Mouse (Mus musculus) heart, embryonic 14.5 days (tissue): ENCODE data around the gene Ttc13. TPM values are rescaled to one million over a fixed set of nuclear protein-coding genes. Genes with fewer than 3 reads are reported as not detected.
A peak's percentile ranks its signal among the peaks of the same experiment; 100 is the strongest.

Experiments
- ATAC-seq: fragments of 200-750 bp; cut with Nextera tagmentation; 2 replicates; pipeline ENCODE4 v1.8.0; 2017; ENCODE audit warnings: low read depth, moderate TSS enrichment; ENCODE audit not compliant: insufficient number of reproducible peaks, insufficient read depth, low FRiP score
- H3K27ac ChIP-seq, 2 experiments: fragments of 200-500 bp in 1 of 2; fragments of 300-500 bp in 1 of 2; sonication (generic) in 1 of 2; replicated peaks in 1 of 2; 2 replicates each; pipeline ENCODE4 v1.5.1; 2012 to 2014; ENCODE audit warnings: low read depth in 2 of 2, low read length in 2 of 2, control low read depth in 1 of 2, mild to moderate bottlenecking in 1 of 2, mixed read lengths in 1 of 2; ENCODE audit not compliant: control insufficient read depth in 1 of 2, insufficient read depth in 1 of 2
- H3K27me3 ChIP-seq: fragments of 300-500 bp; sonication (generic); 2 replicates; pipeline ENCODE4 v1.6.1; 2014; ENCODE audit warnings: mild to moderate bottlenecking, low read length, control low read depth; ENCODE audit not compliant: control insufficient read depth, insufficient read depth
- H3K36me3 ChIP-seq: fragments of 300-500 bp; sonication (generic); 2 replicates; pipeline ENCODE4 v1.6.1; 2014; ENCODE audit warnings: mild to moderate bottlenecking, control low read depth, low read length, mixed read lengths; ENCODE audit not compliant: control insufficient read depth, insufficient read depth
- H3K4me1 ChIP-seq, 2 experiments: fragments of 200-500 bp in 1 of 2; fragments of 300-500 bp in 1 of 2; sonication (generic) in 1 of 2; 2 replicates each; pipeline ENCODE4 v1.6.1; 2012 to 2014; ENCODE audit warnings: low read length in 2 of 2, control low read depth in 1 of 2, mixed read lengths in 1 of 2; ENCODE audit not compliant: control insufficient read depth in 2 of 2, insufficient read depth in 2 of 2
- H3K4me2 ChIP-seq: fragments of 300-500 bp; sonication (generic); 2 replicates; pipeline ENCODE4 v1.6.1; 2014; ENCODE audit warnings: mild to moderate bottlenecking, low read length
- H3K4me3 ChIP-seq, 2 experiments: fragments of 200-500 bp in 1 of 2; fragments of 300-500 bp in 1 of 2; sonication (generic) in 1 of 2; 2 replicates each; pipeline ENCODE4 v1.5.1; 2012 to 2014; ENCODE audit warnings: low read length in 2 of 2, mild to moderate bottlenecking in 2 of 2, control low read depth in 1 of 2, low read depth in 1 of 2, moderate library complexity in 1 of 2; ENCODE audit not compliant: control insufficient read depth in 1 of 2, insufficient read depth in 1 of 2
- H3K9ac ChIP-seq: fragments of 300-500 bp; sonication (generic); 2 replicates; pipeline ENCODE4 v1.6.1; 2014; ENCODE audit warnings: mild to moderate bottlenecking, low read length
- H3K9me3 ChIP-seq: fragments of 300-500 bp; sonication (generic); 2 replicates; pipeline ENCODE4 v1.6.1; 2016; ENCODE audit warnings: low read length, control low read depth; ENCODE audit not compliant: control insufficient read depth
- WGBS: fragments of 180-500 bp; shearing (Covaris S2); extraction: QIAGEN DNeasy Blood & Tissue Kit; methylation state at CpG from one replicate; pipeline ENCODE4 v1.1.7; 2014; 5-methylcytosine and 5-hydroxymethylcytosine counted together
- polyA plus RNA-seq: library from polyadenylated mRNA; unstranded; fragments of >200 nt; fragmentation: Nextera tagmentation; extraction: Ambion mirVana; gene quantifications from 2 replicates; pipeline ENCODE4 v1.2.1, GENCODE M21; 2014

Gene Ttc13
- polyA plus RNA-seq, 1 experiment from 2014 or later = 30.5 TPM

- ATAC-seq = no peak
- Histone ChIP-seq H3K27me3 (no peaks in the 10 kb centered on the region), H3K27ac (no peak overlapping the region), H3K4me3 (no peak overlapping the region), H3K4me2 (no peak overlapping the region), H3K36me3 (peaks cover 70% of the 10 kb centered on the region), H3K4me1 (no peaks in the 10 kb centered on the region), H3K9ac (no peak overlapping the region), H3K9me3 (no peaks in the 10 kb centered on the region)
- WGBS = 74% methylated on average over 8 of the region's 8 CpGs
Observed at GRCm38 (mm10) chr8:124732828-124733227, 11.0 kb upstream of the Ttc13 start.

- Histone ChIP-seq H3K9ac (no peak overlapping the region), H3K4me3 (no peak overlapping the region), H3K9me3 (no peaks in the 10 kb centered on the region), H3K36me3 (peaks cover 40% of the 10 kb centered on the region), H3K4me2 (no peak overlapping the region), H3K4me1 (peaks cover 8 to 19% of the 10 kb centered on the region in 2 experiments), H3K27ac (no peak overlapping the region), H3K27me3 (no peaks in the 10 kb centered on the region)
- ATAC-seq = no peak
- WGBS = 94% methylated on average over 7 of the region's 7 CpGs
Observed at GRCm38 (mm10) chr8:124724301-124724700, 2.5 kb upstream of the Ttc13 start.

GRCm38 (mm10) chr8:124720938-124721861 lies 583 bp downstream of the Ttc13 start:
- H3K4me3 ChIP-seq = peak overlapping the region; percentile 90 to 94
- peak overlapping the region in 1 of 2 experiments; percentile 55; a peak in 2 of 4 replicates for H3K27ac ChIP-seq
- H3K9me3 ChIP-seq = no peaks in the 10 kb centered on the region
- WGBS = 4% methylated on average over 23 of the region's 31 CpGs
- H3K27me3 ChIP-seq = no peaks in the 10 kb centered on the region
- ATAC-seq = peak; percentile 38
- peaks cover 8 to 19% of the 10 kb centered on the region in 2 experiments for H3K4me1 ChIP-seq
- H3K9ac ChIP-seq = peak overlapping the region; percentile 92
- H3K4me2 ChIP-seq = peak overlapping the region; percentile 93
- H3K36me3 ChIP-seq = peaks cover 9% of the 10 kb centered on the region

- ATAC-seq = no peak
- H3K4me3 ChIP-seq = no peak overlapping the region
Observed at GRCm38 (mm10) chr8:124720133-124720532, 1.6 kb downstream of the Ttc13 start.

GRCm38 (mm10) chr8:124715736-124716135 lies 6.0 kb downstream of the Ttc13 start:
- no peak overlapping the region for H3K9ac ChIP-seq
- no peaks in the 10 kb centered on the region for H3K9me3 ChIP-seq
- peaks cover 32% of the 10 kb centered on the region for H3K36me3 ChIP-seq
- peaks cover 0 to 3% of the 10 kb centered on the region in 2 experiments; a peak in 2 of 4 replicates for H3K4me1 ChIP-seq
- no peak overlapping the region for H3K27ac ChIP-seq
- WGBS = 72% methylated on average over 8 of the region's 8 CpGs
- H3K27me3 ChIP-seq = no peaks in the 10 kb centered on the region
- no peak overlapping the region for H3K4me3 ChIP-seq
- no peak overlapping the region for H3K4me2 ChIP-seq
- ATAC-seq = no peak

More at GRCm38 (mm10) chr8:124720133-124720532, 1.6 kb downstream of the Ttc13 start:
- Histone ChIP-seq H3K9me3 (no peaks in the 10 kb centered on the region), H3K4me1 (peaks cover 8 to 19% of the 10 kb centered on the region in 2 experiments), H3K27ac (no peak overlapping the region), H3K36me3 (peaks cover under 1% of the 10 kb centered on the region; the same call in 1 of the 2 replicates), H3K4me2 (no peak overlapping the region), H3K9ac (no peak overlapping the region), H3K27me3 (no peaks in the 10 kb centered on the region)
- WGBS = 77% methylated on average over 7 of the region's 7 CpGs

GRCm38 (mm10) chr8:124713207-124713606 lies 8.6 kb downstream of the Ttc13 start:
- no peak overlapping the region for H3K4me2 ChIP-seq
- no peaks in the 10 kb centered on the region for H3K4me1 ChIP-seq
- no peaks in the 10 kb centered on the region for H3K9me3 ChIP-seq
- no peak overlapping the region for H3K27ac ChIP-seq
- H3K4me3 ChIP-seq = no peak overlapping the region
- H3K9ac ChIP-seq = no peak overlapping the region
- 91% methylated on average over 6 of the region's 6 CpGs for WGBS
- no peaks in the 10 kb centered on the region for H3K27me3 ChIP-seq
- peaks cover 48% of the 10 kb centered on the region for H3K36me3 ChIP-seq
- ATAC-seq = no peak

- Histone ChIP-seq H3K4me2 (no peak overlapping the region), H3K4me1 (no peaks in the 10 kb centered on the region), H3K4me3 (no peak overlapping the region), H3K9me3 (no peaks in the 10 kb centered on the region), H3K27me3 (no peaks in the 10 kb centered on the region), H3K27ac (no peak overlapping the region), H3K9ac (no peak overlapping the region), H3K36me3 (peaks cover 51% of the 10 kb centered on the region)
- no peak for ATAC-seq
- WGBS = 96% methylated on average over 8 of the region's 8 CpGs
Observed at GRCm38 (mm10) chr8:124705823-124706222, 16.0 kb downstream of the Ttc13 start.
